Mouse (Mus musculus) liver, embryonic 15.5 days (tissue): ENCODE results near the gene Tubg1. TPM values are rescaled to one million over a fixed set of nuclear protein-coding genes. Genes with fewer than 3 reads are reported as not detected.
A peak's percentile ranks its signal among the peaks of the same experiment; 100 is the strongest.

ENCODE experiments used
- ATAC-seq: fragments of 200-750 bp; cut with Nextera tagmentation; 2 replicates; pipeline ENCODE4 v1.8.0; 2017; ENCODE audit warnings: moderate number of reproducible peaks, mild to moderate bottlenecking, moderate library complexity; ENCODE audit not compliant: insufficient read depth
- H3K27ac ChIP-seq: fragments of 300-500 bp; sonication (generic); replicated peaks from 2 replicates; pipeline ENCODE4 v1.5.1; 2015; ENCODE audit warnings: mild to moderate bottlenecking, inconsistent platforms
- H3K27me3 ChIP-seq: fragments of 300-500 bp; sonication (generic); 2 replicates; pipeline ENCODE4 v1.6.1; 2015; ENCODE audit warnings: mild to moderate bottlenecking, inconsistent platforms
- H3K36me3 ChIP-seq: fragments of 300-500 bp; sonication (generic); replicated peaks from 2 replicates; pipeline ENCODE4 v1.6.1; 2015; ENCODE audit warnings: moderate library complexity, mild to moderate bottlenecking, inconsistent platforms
- H3K4me1 ChIP-seq: fragments of 300-500 bp; sonication (generic); replicated peaks from 2 replicates; pipeline ENCODE4 v1.6.1; 2015; ENCODE audit warnings: inconsistent platforms
- H3K4me2 ChIP-seq: fragments of 300-500 bp; sonication (generic); 2 replicates; pipeline ENCODE4 v1.6.1; 2015; ENCODE audit warnings: moderate library complexity, mild to moderate bottlenecking, inconsistent platforms
- H3K4me3 ChIP-seq: fragments of 300-500 bp; sonication (generic); replicated peaks from 2 replicates; pipeline ENCODE4 v1.5.1; 2015; ENCODE audit warnings: mild to moderate bottlenecking, inconsistent platforms
- H3K9ac ChIP-seq: fragments of 300-500 bp; sonication (generic); 2 replicates; pipeline ENCODE4 v1.6.1; 2015; ENCODE audit warnings: moderate library complexity, mild to moderate bottlenecking, inconsistent platforms
- H3K9me3 ChIP-seq: fragments of 300-500 bp; sonication (generic); replicated peaks from 2 replicates; pipeline ENCODE4 v1.6.1; 2016; ENCODE audit warnings: inconsistent platforms
- WGBS: fragments of 180-500 bp; shearing (Covaris S2); methylation state at CpG from one replicate; pipeline ENCODE4 v1.1.7; 2015; ENCODE audit warnings: mixed read lengths; ENCODE audit not compliant: insufficient replicate concordance; 5-methylcytosine and 5-hydroxymethylcytosine counted together
- polyA plus RNA-seq: library from polyadenylated mRNA; unstranded; fragments of >200 nt; fragmentation: Nextera tagmentation; extraction: Ambion mirVana; gene quantifications from 2 replicates; pipeline ENCODE4 v1.2.1, GENCODE M21; 2015

Tubg1 gene
- polyA plus RNA-seq, 1 experiment from 2014 or later, result 38.3 TPM

- Histone ChIP-seq H3K4me2 (no peak overlapping the region), H3K27ac (no peak overlapping the region), H3K36me3 (0 out of 2 replicates have a peak, but pooled peaks cover 4% of the 10 kb centered on the region), H3K9me3 (no peaks in the 10 kb centered on the region), H3K4me3 (no peak overlapping the region), H3K9ac (no peak overlapping the region), H3K4me1 (peaks cover 62% of the 10 kb centered on the region), H3K27me3 (peaks cover 100% of the 10 kb centered on the region)
- 49% methylated on average over 19 of the region's 19 CpGs for WGBS
- ATAC-seq, result no peak
These were observed 47.6 kb downstream of the Tubg1 start for GRCm38 (mm10) chr11:101167211-101167962.

GRCm38 (mm10) chr11:101167963-101168300 lies 48.2 kb downstream of the Tubg1 start:
- no peak for ATAC-seq
- Histone ChIP-seq H3K9ac (no peak overlapping the region), H3K27me3 (peaks cover 100% of the 10 kb centered on the region), H3K36me3 (0 out of 2 replicates have a peak, but pooled peaks cover 4% of the 10 kb centered on the region), H3K4me1 (peaks cover 65% of the 10 kb centered on the region), H3K9me3 (no peaks in the 10 kb centered on the region), H3K4me2 (no peak overlapping the region), H3K4me3 (no peak overlapping the region), H3K27ac (no peak overlapping the region)
- 35% methylated on average over 8 of the region's 8 CpGs for WGBS

GRCm38 (mm10) chr11:101168301-101168980 lies 48.7 kb downstream of the Tubg1 start:
- Histone ChIP-seq H3K4me2 (no peak overlapping the region), H3K27ac (no peak overlapping the region), H3K4me1 (peaks cover 68% of the 10 kb centered on the region), H3K27me3 (peaks cover 100% of the 10 kb centered on the region), H3K9ac (no peak overlapping the region), H3K9me3 (no peaks in the 10 kb centered on the region), H3K36me3 (0 out of 2 replicates have a peak, but pooled peaks cover 4% of the 10 kb centered on the region), H3K4me3 (no peak overlapping the region)
- WGBS, result 27% methylated on average over 18 of the region's 18 CpGs
- no peak for ATAC-seq

- Histone ChIP-seq H3K27me3 (peaks cover 100% of the 10 kb centered on the region), H3K9ac (no peak overlapping the region), H3K4me1 (peaks cover 68% of the 10 kb centered on the region), H3K27ac (no peak overlapping the region), H3K4me2 (peak overlapping the region; percentile 66), H3K4me3 (peak overlapping the region; percentile 57), H3K36me3 (0 out of 2 replicates have a peak, but pooled peaks cover 4% of the 10 kb centered on the region), H3K9me3 (no peaks in the 10 kb centered on the region)
- 12% methylated on average over 17 of the region's 17 CpGs for WGBS
- ATAC-seq, result no peak
These were observed 49.8 kb downstream of the Tubg1 start for GRCm38 (mm10) chr11:101169301-101170107.

- H3K4me2 ChIP-seq, result peak within 1 kb of the TSS; percentile 66
- 3% methylated on average over 35 of the region's 35 CpGs for WGBS
- peak within 1 kb of the TSS; percentile 57 for H3K4me3 ChIP-seq
- H3K9me3 ChIP-seq, result no peaks in the 10 kb centered on the region
- peaks cover 69% of the 10 kb centered on the region for H3K4me1 ChIP-seq
- H3K27me3 ChIP-seq, result peaks cover 100% of the 10 kb centered on the region
- ATAC-seq, result no peak
- peak within 1 kb of the TSS; percentile 11; the same call in 1 of the 2 replicates for H3K9ac ChIP-seq
- H3K27ac ChIP-seq, result peak within 1 kb of the TSS; percentile 51
- 0 out of 2 replicates have a peak, but pooled peaks cover 4% of the 10 kb centered on the region for H3K36me3 ChIP-seq
These were observed 50.6 kb downstream of the Tubg1 start, which contains the start of gene Cntnap1 for GRCm38 (mm10) chr11:101170354-101170810. TSS of gene Cntnap1 (plus strand) at chr11:101170523.

GRCm38 (mm10) chr11:101170811-101171610 lies 51.3 kb downstream of the Tubg1 start, which contains the start of gene Plekhh3:
TSS of gene Plekhh3 (minus strand) at chr11:101171351.
- peak within 1 kb of the TSS; percentile 11; the same call in 1 of the 2 replicates for H3K9ac ChIP-seq
- H3K4me1 ChIP-seq, result peaks cover 68% of the 10 kb centered on the region
- ATAC-seq, result peak; percentile 81
- peaks cover 100% of the 10 kb centered on the region for H3K27me3 ChIP-seq
- H3K9me3 ChIP-seq, result no peaks in the 10 kb centered on the region
- H3K36me3 ChIP-seq, result 0 out of 2 replicates have a peak, but pooled peaks cover 4% of the 10 kb centered on the region
- H3K27ac ChIP-seq, result peak within 1 kb of the TSS; percentile 51
- peak within 1 kb of the TSS; percentile 57 for H3K4me3 ChIP-seq
- H3K4me2 ChIP-seq, result peak within 1 kb of the TSS; percentile 66
- WGBS, result under 1% methylated on average over 50 of the region's 50 CpGs

- WGBS, result under 1% methylated on average over 31 of the region's 31 CpGs
- Histone ChIP-seq H3K27me3 (peaks cover 100% of the 10 kb centered on the region), H3K9ac (no peak overlapping the region; the same call in 1 of the 2 replicates), H3K27ac (peak overlapping the region; percentile 31), H3K4me1 (peaks cover 74% of the 10 kb centered on the region), H3K9me3 (no peaks in the 10 kb centered on the region), H3K4me3 (peak overlapping the region; percentile 57), H3K4me2 (peak overlapping the region; percentile 66), H3K36me3 (no peaks in the 10 kb centered on the region)
- peak; percentile 40; the same call in 1 of the 2 replicates for ATAC-seq
These were observed 52.1 kb downstream of the Tubg1 start for GRCm38 (mm10) chr11:101171721-101172433.

- H3K27ac ChIP-seq, result peak overlapping the region; percentile 31
- H3K4me2 ChIP-seq, result peak overlapping the region; percentile 66
- H3K4me3 ChIP-seq, result peak overlapping the region; percentile 57
- no peak for ATAC-seq
- WGBS, result 2% methylated on average over 5 of the region's 5 CpGs
- peaks cover 100% of the 10 kb centered on the region for H3K27me3 ChIP-seq
- H3K36me3 ChIP-seq, result no peaks in the 10 kb centered on the region
- peaks cover 74% of the 10 kb centered on the region for H3K4me1 ChIP-seq
- H3K9ac ChIP-seq, result no peak overlapping the region; the same call in 1 of the 2 replicates
- no peaks in the 10 kb centered on the region for H3K9me3 ChIP-seq
These were observed 52.7 kb downstream of the Tubg1 start for GRCm38 (mm10) chr11:101172434-101172815.

GRCm38 (mm10) chr11:101173112-101173511 lies 53.4 kb downstream of the Tubg1 start:
- H3K4me3 ChIP-seq, result no peak overlapping the region
- no peak overlapping the region for H3K9ac ChIP-seq
- no peak for ATAC-seq
- H3K4me2 ChIP-seq, result peak overlapping the region; percentile 66
- no peak overlapping the region for H3K27ac ChIP-seq
- H3K27me3 ChIP-seq, result peaks cover 100% of the 10 kb centered on the region
- 8% methylated on average over 11 of the region's 11 CpGs for WGBS
- no peaks in the 10 kb centered on the region for H3K9me3 ChIP-seq
- H3K4me1 ChIP-seq, result peaks cover 77% of the 10 kb centered on the region
- H3K36me3 ChIP-seq, result no peaks in the 10 kb centered on the region
